Mouse (Mus musculus) bone marrow macrophage, adult 2 months (primary cell): Measurements from ENCODE around the gene Atad2b.

Experiments used
- CTCF ChIP-seq: IDR thresholded peaks from 2 replicates; pipeline ENCODE4 v1.5.1; 2012; ENCODE audit warnings: low read depth, mild to moderate bottlenecking, low read length, moderate library complexity
- POLR2A ChIP-seq: IDR thresholded peaks from 2 replicates; pipeline ENCODE4 v1.6.1; 2012; ENCODE audit warnings: mild to moderate bottlenecking, low read depth, low read length, borderline replicate concordance

- TF ChIP-seq CTCF (no peak), POLR2A (no peak)
Observed at GRCm38 (mm10) chr12:5025226-5025861, 108.2 kb downstream of the Atad2b start.
